Mouse (Mus musculus): ENCODE results near the gene Tyw1.
"Not testable (repeated sequence)": the region's sequence is repeated elsewhere in the genome, so short reads cannot be mapped to it uniquely, and the experiment has no call there.

Tyw1 gene

GRCm38 (mm10) chr5:130255017-130255720, at the start of gene Tyw1, which contains the start of gene Sbds:
Gene Tyw1 (plus strand): TSS chr5:130255619.
Gene Sbds (minus strand): TSS chr5:130255530.
- peak; percentile 96 for DNase-seq (ENCODE audit: inconsistent ontology term)

DNA sequence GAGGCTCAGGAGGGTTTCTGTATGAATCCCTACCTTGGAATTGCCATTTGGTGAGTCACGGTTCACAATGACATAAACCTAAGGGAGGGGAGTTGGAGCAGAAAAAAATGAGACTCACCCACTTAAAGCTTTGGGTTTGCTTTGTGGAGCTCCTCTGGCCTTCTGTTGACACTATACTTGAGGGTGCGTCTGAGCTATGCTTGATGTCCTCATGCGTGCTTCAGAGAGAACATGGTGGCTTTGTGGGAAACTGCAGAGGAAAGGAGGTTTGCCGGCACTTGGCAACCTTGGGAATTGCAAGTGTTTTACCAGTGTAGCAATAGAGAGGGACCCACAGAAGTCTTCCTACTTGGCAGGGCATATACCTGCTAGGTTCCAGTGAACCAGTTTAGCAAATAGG, 48.1 kb upstream of the Tyw1 start:
- DNase-seq (ENCODE audit: inconsistent ontology term): no peak

DNA sequence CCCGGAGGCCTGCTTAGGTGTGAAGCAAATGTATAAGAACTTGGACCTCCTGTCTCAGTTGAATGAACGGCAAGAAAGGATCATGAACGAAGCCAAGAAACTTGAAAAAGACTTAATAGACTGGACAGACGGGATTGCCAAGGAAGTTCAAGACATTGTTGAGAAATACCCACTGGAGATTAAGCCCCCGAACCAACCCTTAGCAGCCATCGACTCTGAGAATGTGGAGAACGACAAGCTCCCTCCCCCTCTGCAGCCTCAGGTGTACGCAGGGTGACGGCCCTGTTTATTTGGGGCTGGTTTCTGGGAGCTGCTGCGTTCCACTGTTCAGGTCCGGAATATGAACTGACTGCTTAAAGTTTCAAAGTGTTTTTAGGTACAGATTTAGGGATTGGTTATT, 42.5 kb upstream of the Tyw1 start:
- DNase-seq (ENCODE audit: inconsistent ontology term): no peak

GRCm38 (mm10) chr5:130216781-130217180, 38.6 kb upstream of the Tyw1 start, which contains the start of gene Tmem248:
Gene Tmem248 (plus strand): TSS chr5:130217081.
- no peak for DNase-seq (ENCODE audit: inconsistent ontology term)

DNA sequence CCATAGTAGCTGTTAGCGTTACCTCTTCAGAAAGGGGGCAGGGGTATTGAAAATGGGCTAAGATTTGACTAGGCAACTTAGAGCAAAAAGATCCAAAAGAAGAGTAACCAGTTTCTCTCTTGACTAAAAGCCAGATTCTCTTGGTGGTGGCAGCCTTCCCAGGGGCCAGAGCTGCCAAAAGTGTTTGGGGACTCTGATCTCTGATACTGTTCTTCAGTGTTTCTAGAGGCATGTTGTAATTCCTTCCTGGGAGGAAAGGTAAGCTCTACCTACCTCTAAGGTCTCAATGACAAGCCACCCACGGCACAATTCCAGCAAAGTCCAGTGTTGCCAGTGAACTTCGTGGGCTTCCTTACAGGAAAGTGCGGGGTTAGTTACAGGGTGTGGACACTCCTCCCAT, 38.0 kb upstream of the Tyw1 start:
- DNase-seq (ENCODE audit: inconsistent ontology term): no peak

DNA sequence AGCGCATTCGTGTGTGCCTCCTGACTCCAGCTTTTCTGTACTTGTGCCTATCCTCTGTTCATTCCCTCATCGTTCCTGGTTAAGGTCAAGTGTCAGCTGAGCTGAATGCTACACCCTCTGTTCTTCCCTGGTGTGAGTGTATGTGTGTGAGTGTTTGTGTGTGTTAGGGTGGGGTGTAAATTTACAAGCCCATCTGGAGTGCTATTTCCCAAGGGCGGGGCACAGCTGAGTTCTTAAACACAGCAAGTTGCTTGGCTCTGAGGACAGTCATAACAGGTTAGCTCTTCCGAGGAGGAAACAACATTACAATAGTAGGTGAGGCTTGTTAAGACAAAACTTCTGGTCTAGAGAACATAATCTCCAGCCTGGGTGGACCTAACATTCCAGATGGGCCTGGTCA, 37.1 kb upstream of the Tyw1 start:
- DNase-seq (ENCODE audit: inconsistent ontology term): no peak

DNA sequence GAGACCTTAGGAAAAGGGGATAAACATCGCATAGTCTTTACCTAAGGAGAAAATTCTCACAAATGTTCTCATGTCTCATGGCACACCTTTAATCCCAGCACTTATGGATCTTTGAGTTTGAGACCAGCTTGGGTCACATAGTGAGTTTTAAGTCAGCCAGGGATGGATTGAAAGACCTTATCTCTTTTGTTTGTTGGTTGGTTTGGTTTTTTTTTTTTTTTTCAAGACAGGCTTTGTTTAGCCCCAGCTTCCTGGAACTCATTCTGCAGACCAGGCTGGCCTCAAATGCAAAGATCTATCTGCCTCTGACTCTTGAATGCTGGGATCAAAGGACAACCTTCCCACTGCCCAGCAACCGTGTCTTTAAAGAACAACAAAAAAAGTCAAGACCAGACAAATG, 34.1 kb upstream of the Tyw1 start:
- DNase-seq (ENCODE audit: inconsistent ontology term): no peak

DNA sequence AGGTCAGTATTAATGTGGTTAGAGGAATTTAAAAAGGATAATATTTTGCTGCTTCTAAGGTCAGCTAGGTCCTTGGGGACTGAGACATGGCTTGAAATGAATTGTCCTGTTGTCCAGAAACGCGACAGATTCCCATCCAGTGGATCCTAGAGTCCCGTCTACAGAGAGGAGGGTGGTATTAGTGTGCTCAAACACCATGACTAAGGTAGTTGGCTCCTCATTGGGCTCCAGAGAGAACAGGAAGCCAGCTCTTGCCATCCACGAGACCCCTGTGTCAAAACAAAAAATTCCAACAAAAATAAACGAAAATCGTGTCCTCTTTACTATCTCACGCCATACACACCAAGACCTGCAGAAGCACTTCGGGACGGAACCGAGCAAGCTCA, 33.7 kb upstream of the Tyw1 start:
- no peak for DNase-seq (ENCODE audit: inconsistent ontology term)

DNA sequence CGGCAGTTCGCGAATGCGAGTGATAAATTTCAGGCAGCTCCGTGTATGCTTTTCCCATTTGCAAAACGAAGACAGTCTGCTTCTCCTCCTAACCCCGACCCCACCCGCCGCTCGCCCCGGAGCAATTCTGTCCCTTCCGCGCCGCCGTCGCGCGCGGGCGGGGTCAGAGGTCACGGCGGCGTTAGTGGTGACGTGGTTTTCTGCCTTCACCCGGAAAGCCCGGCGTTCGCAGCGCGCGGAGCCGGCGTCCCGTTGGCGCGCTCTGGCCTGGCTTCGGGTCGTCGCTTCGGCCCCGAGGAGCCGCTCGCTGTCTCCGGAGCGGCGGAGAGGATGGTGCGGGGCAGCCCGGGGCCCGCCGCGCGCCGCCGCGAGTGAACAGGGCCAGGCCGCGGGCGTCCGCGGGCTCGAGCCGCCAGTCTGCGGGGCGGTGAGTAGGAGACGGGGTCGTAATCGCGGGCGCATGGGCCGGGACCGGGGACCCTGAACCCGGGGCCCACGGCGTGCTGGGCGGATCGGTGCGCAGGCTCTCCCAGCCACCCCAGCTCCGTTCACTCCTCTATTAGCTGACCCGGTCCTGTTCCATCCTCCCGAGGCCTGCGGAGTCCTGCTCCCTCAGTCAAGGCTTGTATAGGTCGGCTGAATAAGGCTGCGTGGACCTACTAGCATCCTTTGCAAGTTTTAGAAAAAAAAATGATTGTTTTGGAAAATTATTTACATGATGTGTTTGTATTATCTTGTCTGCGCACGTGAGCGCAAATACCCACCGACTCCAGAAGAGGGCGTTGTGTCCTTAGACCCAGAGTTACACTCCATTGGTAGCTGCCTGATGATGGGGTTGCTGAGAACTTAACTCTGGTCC, 33.0 kb upstream of the Tyw1 start:
- DNase-seq (ENCODE audit: inconsistent ontology term): peak; percentile 95

DNA sequence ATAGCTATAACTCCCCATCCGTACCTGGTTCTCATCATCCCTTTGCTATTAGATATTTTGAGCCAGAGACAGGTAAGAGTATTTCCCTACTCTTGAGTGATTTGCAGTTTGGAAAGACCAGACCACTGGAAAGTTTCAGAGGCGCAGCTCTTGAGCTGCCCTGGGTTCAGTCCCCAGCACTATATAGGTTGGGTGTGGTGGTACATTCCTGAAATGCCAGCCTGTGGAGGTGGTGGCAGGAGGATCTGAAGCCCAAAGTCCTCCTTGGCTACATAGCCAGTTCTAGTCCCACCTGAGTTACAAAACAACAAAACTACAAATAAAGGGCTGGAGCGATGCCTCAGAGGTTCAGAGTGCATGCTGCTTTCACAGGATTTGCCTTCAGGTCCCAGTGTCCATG, 28.6 kb upstream of the Tyw1 start:
- no peak for DNase-seq (ENCODE audit: inconsistent ontology term)

GRCm38 (mm10) chr5:130228120-130228519, 27.3 kb upstream of the Tyw1 start:
- no peak for DNase-seq (ENCODE audit: inconsistent ontology term)

- DNase-seq (ENCODE audit: inconsistent ontology term): no peak
These were observed 19.1 kb upstream of the Tyw1 start for GRCm38 (mm10) chr5:130236302-130236701.

- no peak for DNase-seq (ENCODE audit: inconsistent ontology term)
These were observed 16.2 kb upstream of the Tyw1 start for GRCm38 (mm10) chr5:130239236-130239635.

GRCm38 (mm10) chr5:130239856-130240255, 15.6 kb upstream of the Tyw1 start:
- DNase-seq (ENCODE audit: inconsistent ontology term): no peak

DNA sequence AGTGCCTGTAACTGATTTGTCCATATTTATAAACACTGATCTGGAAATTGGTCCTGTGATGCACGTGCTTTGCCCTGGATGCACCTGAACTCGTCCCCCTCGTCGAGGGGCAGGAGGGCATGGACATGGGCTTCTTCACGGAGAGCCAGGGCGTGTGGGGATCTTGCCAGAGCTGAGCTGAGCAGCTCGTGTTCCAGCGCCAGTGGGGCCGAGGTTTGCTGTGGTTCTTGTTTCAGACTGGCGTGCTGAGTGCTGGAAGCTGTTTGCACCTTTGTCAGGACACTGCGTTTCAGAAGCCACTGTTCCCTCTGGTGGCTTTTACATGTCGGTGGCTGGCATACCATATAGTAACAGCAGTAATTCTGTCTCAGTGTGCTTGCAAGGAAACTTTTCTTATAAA, 14.0 kb upstream of the Tyw1 start:
- no peak for DNase-seq (ENCODE audit: inconsistent ontology term)

- DNase-seq (ENCODE audit: inconsistent ontology term): no peak
These were observed 7.6 kb upstream of the Tyw1 start for GRCm38 (mm10) chr5:130247823-130248222.

- DNase-seq (ENCODE audit: inconsistent ontology term): peak; percentile 65
These were observed 1.0 kb upstream of the Tyw1 start for GRCm38 (mm10) chr5:130254164-130255016.

- not testable (repeated sequence) for DNase-seq (ENCODE audit: inconsistent ontology term)
These were observed 543 bp downstream of the Tyw1 start for GRCm38 (mm10) chr5:130255799-130256525.

GRCm38 (mm10) chr5:130256678-130257271, 1.4 kb downstream of the Tyw1 start:
- peak; percentile 95 for DNase-seq (ENCODE audit: inconsistent ontology term)

GRCm38 (mm10) chr5:130257303-130257702, 1.9 kb downstream of the Tyw1 start:
- no peak for DNase-seq (ENCODE audit: inconsistent ontology term)

- DNase-seq (ENCODE audit: inconsistent ontology term): peak; percentile 17
These were observed 8.0 kb downstream of the Tyw1 start for GRCm38 (mm10) chr5:130263454-130263853.

Measured in Muller cell, postnatal 12 days (primary cell).